Mouse (Mus musculus) heart, adult 2 months (tissue): Measurements from ENCODE around the gene Skint7. TPM values are rescaled to one million over a fixed set of nuclear protein-coding genes. Genes with fewer than 3 reads are reported as not detected.
"Not testable (repeated sequence)": the region's sequence is repeated elsewhere in the genome, so short reads cannot be mapped to it uniquely, and the experiment has no call there.

ENCODE experiments used
- DNase-seq, 2 experiments: peaks; one replicate each; pipeline ENCODE4 v3.0.0; 2021
- H3K27ac ChIP-seq: fragments of 200-600 bp; 2 replicates; pipeline ENCODE4 v1.8.1; 2022
- H3K27me3 ChIP-seq: fragments of 200-500 bp; 2 replicates; pipeline ENCODE4 v1.6.1; 2012; ENCODE audit warnings: mild to moderate bottlenecking, low read length, inconsistent platforms, mixed read lengths; ENCODE audit not compliant: control insufficient read depth, insufficient read depth
- H3K36me3 ChIP-seq: fragments of 200-500 bp; 2 replicates; pipeline ENCODE4 v1.6.1; 2012; ENCODE audit warnings: low read length, inconsistent platforms; ENCODE audit not compliant: control insufficient read depth, insufficient read depth
- H3K4me1 ChIP-seq: fragments of 200-500 bp; 2 replicates; pipeline ENCODE4 v1.6.1; 2011; ENCODE audit warnings: low read length; ENCODE audit not compliant: control insufficient read depth, insufficient read depth
- H3K4me3 ChIP-seq: fragments of 200-600 bp; 2 replicates; pipeline ENCODE4 v1.8.1; 2022
- H3K79me2 ChIP-seq: fragments of 200-500 bp; replicated peaks from 2 replicates; pipeline ENCODE4 v1.6.1; 2012; ENCODE audit warnings: mild to moderate bottlenecking, inconsistent platforms, low read length, moderate library complexity, mixed read lengths; ENCODE audit not compliant: control insufficient read depth, insufficient read depth
- H3K9ac ChIP-seq: fragments of 200-500 bp; 2 replicates; pipeline ENCODE4 v1.6.1; 2012; ENCODE audit warnings: low read depth, mild to moderate bottlenecking, control low read depth, inconsistent platforms, low read length, mixed read lengths
- CTCF ChIP-seq: fragments of 200-600 bp; IDR thresholded peaks from 2 replicates; pipeline ENCODE4 v1.8.1; 2022; ENCODE audit warnings: antibody characterized with exemption, mild to moderate bottlenecking, moderate library complexity
- EP300 ChIP-seq: fragments of 200-500 bp; IDR thresholded peaks from 2 replicates; pipeline ENCODE4 v1.6.1; 2011; ENCODE audit warnings: low read depth, low read length, control low read depth; ENCODE audit not compliant: insufficient read depth
- POLR2A ChIP-seq: fragments of 200-500 bp; IDR thresholded peaks from 2 replicates; pipeline ENCODE4 v1.6.1; 2011; ENCODE audit warnings: mild to moderate bottlenecking, low read depth, low read length, control low read depth; ENCODE audit not compliant: insufficient read depth
- WGBS: fragments of 180-500 bp; shearing (Covaris S2); methylation state at CpG from one replicate; pipeline ENCODE4 v1.1.7; 2018; 5-methylcytosine and 5-hydroxymethylcytosine counted together
- intact Hi-C: fragments of 180-260 bp; cut with DNase I; formaldehyde crosslinking; loops from one replicate; pipeline ENCODE4 v1.15.1; 2025
- long read RNA-seq: library from polyadenylated mRNA; stranded (forward); transcript quantifications from one replicate; pipeline ENCODE4 v2.0.0, GENCODE M21; 2021
- polyA plus RNA-seq: library from polyadenylated mRNA; depleted of rRNA; stranded (reverse); fragments of >200 nt; gene quantifications from 2 replicates; pipeline ENCODE4 v1.2.3, GENCODE M21; 2012; rRNA removed
- total RNA-seq, 2 experiments: library from RNA; stranded (reverse); gene quantifications; 2 replicates each; pipeline ENCODE4 v1.2.3; 2021

Gene Skint7
- not detected for total RNA-seq
- not detected in 2 replicates for polyA plus RNA-seq
- long read RNA-seq: 0 reads

DNA sequence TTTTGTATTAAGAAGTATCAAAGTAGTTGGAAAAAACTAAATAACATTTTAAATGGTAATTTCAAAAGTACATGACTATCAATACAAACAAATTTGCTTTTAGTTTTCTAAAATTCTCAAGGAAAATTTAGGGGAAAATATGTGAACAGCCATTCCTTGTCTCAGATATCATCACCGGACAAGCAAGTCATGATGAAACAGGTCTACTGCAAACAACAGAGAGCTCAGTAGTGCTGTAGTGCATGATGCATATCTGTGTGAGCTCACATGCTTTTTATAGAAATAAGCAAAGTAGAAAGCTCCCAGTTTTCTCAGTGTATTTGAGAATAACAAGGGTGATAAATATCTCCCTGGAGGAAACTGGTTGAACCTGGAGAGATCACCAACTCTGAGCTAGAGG, at the start of gene Skint7:
Skint7 (plus strand) TSS at position 301 of the 400 bp plus-strand sequence.
- WGBS: 85% methylated on average over 1 of the region's 1 CpGs
- TF ChIP-seq EP300 (no peak), CTCF (no peak), POLR2A (no peak)

DNA sequence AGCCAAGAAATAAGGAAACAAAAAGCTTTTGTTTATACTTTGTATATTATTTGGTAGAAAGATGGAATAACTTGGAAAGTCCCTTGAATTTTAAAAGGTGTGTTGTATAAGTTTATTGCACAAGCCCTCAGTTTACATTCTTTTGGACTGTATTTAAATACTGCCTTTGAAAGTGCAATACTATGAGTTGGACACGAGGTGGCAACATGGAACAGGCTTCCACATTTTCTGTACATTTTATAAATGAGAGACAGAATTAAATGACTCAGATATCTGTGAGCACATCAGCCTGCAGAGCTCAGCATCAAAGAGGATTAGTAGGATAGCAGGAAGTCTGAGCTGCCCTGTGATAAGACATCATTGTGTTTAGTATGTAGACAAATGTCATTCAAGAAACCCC, 11.4 kb upstream of the Skint7 start:
- DNase-seq: no peak
- intact Hi-C loops: no loop called here

More for the DNA sequence above, at the start of gene Skint7:
- H3K9ac ChIP-seq: no peak within 1 kb of the TSS
- H3K36me3 ChIP-seq: no peaks in the 10 kb centered on the region
- H3K4me1 ChIP-seq: no peaks in the 10 kb centered on the region
- no peak within 1 kb of the TSS for H3K4me3 ChIP-seq
- DNase-seq: no peak
- intact Hi-C loops: no loop called here
- no peak within 1 kb of the TSS for H3K27ac ChIP-seq
- no peaks in the 10 kb centered on the region for H3K27me3 ChIP-seq
- H3K79me2 ChIP-seq: no peaks in the 10 kb centered on the region

DNA sequence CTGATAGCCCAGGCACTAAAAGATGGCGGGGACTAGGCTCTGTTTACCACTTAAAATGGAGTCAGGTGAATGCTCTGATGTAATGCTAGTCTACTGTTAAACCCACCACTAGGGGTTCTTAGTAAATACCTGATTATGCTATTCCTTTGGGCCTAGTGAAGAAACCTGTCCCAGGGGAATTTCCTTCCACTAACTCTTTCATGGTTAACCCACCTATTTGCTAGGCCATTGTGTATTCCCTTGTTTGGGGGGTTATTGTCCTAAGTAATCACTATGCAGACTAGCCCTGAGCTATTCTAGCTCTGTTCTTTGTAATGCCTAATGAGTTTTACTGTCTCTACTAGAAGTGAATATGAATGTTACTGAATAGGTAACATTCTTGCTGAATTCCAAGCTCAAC, 9.5 kb upstream of the Skint7 start:
- intact Hi-C loops, H3K27ac ChIP-seq, H3K27me3 ChIP-seq, H3K4me3 ChIP-seq, DNase-seq, H3K9ac ChIP-seq, H3K79me2 ChIP-seq, H3K36me3 ChIP-seq, H3K4me1 ChIP-seq: not testable (repeated sequence)
- 47% methylated on average over 1 of the region's 1 CpGs for WGBS

More for the DNA sequence above, 11.4 kb upstream of the Skint7 start:
- H3K9ac ChIP-seq: no peak overlapping the region
- no peaks in the 10 kb centered on the region for H3K4me1 ChIP-seq
- no peak overlapping the region for H3K27ac ChIP-seq
- WGBS: 22% methylated on average over 1 of the region's 1 CpGs
- H3K79me2 ChIP-seq: no peaks in the 10 kb centered on the region
- TF ChIP-seq EP300: no peak
- no peak for TF ChIP-seq POLR2A
- peak; percentile 58 for TF ChIP-seq CTCF
- H3K4me3 ChIP-seq: no peak overlapping the region
- no peaks in the 10 kb centered on the region for H3K27me3 ChIP-seq
- H3K36me3 ChIP-seq: no peaks in the 10 kb centered on the region

DNA sequence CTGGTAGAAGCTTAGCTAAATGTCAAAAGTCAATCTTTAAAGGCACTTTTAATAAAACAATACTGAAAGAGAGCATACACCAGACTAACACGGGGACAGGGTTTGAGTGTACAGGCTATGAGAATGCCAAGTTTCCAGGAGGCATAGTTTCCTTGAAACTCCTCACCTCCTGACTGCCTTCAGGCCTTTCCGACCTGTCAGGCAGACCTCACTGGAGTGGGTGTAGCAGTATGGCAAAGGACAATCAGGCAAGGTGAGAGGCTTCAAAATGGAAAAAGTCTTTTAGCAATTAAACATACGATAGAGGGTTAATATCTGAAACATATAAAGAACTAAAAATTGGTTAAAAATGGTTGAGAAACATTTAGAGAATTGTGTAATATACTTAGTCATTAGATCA, 9.1 kb upstream of the Skint7 start:
- no peak overlapping the region for H3K9ac ChIP-seq
- no peak for TF ChIP-seq POLR2A
- TF ChIP-seq EP300: no peak
- TF ChIP-seq CTCF: no peak
- 65% methylated on average over 3 of the region's 3 CpGs for WGBS
- intact Hi-C loops: no loop called here
- H3K27me3 ChIP-seq: no peaks in the 10 kb centered on the region
- H3K79me2 ChIP-seq: no peaks in the 10 kb centered on the region
- H3K27ac ChIP-seq: no peak overlapping the region
- H3K4me1 ChIP-seq: no peaks in the 10 kb centered on the region
- DNase-seq: no peak
- no peak overlapping the region for H3K4me3 ChIP-seq
- no peaks in the 10 kb centered on the region for H3K36me3 ChIP-seq

DNA sequence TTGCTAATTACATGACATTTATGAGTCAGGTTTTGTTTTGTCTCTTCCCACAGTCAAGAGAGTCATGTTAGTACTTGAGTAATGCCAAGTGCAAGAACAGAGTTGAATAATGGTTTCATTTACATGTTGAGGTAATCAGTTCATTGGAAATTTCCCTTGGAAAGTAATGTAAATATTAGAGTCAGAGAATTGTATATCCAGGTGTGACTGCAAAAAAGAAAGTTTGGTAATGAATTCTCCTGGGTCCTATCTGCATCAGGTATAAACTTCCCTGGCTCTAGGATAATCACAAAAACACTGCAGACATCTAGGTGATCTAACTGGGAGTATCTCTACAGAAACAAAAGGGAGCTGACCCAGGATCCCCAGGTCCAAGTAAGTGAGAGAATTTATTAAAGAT, 33.2 kb downstream of the Skint7 start, which contains the start of gene Skint1:
Skint1 (plus strand) TSS at position 301 of the 400 bp plus-strand sequence.
- no peak within 1 kb of the TSS for H3K4me3 ChIP-seq
- TF ChIP-seq POLR2A: no peak
- TF ChIP-seq EP300: no peak
- TF ChIP-seq CTCF: no peak

More for the DNA sequence above, 33.2 kb downstream of the Skint7 start, which contains the start of gene Skint1:
- no peak within 1 kb of the TSS for H3K27ac ChIP-seq
- H3K4me1 ChIP-seq: no peaks in the 10 kb centered on the region
- intact Hi-C loops: no loop called here
- no peaks in the 10 kb centered on the region for H3K36me3 ChIP-seq
- H3K9ac ChIP-seq: no peak within 1 kb of the TSS
- H3K79me2 ChIP-seq: no peaks in the 10 kb centered on the region
- no peaks in the 10 kb centered on the region for H3K27me3 ChIP-seq
- DNase-seq: no peak

Other genes starting within 250 kb of the Skint7 start
- gene Slc5a9, start 70.0 kb upstream of the Skint7 start, total RNA-seq: not detected
- gene Slc5a9, start 70.0 kb upstream of the Skint7 start, polyA plus RNA-seq: 0.27 TPM in 1 of 2 replicates, not detected in the other
- not detected for gene Skint8, start 53.5 kb upstream of the Skint7 start, total RNA-seq
- gene Skint8, start 53.5 kb upstream of the Skint7 start, polyA plus RNA-seq: not detected in 2 replicates
- gene Skint1, start 33.3 kb downstream of the Skint7 start, total RNA-seq: not detected
- gene Skint1, start 33.3 kb downstream of the Skint7 start, polyA plus RNA-seq: not detected in 2 replicates
- gene Skint4, start 99.1 kb downstream of the Skint7 start, total RNA-seq: not detected
- gene Skint4, start 99.1 kb downstream of the Skint7 start, polyA plus RNA-seq: not detected in 2 replicates